Mouse (Mus musculus) frontal cortex, postnatal 14 days (tissue): ENCODE data around the gene Tmem178b.

Experiments used
- DNase-seq, 2 experiments: peaks; one replicate each; pipeline ENCODE4 v3.0.0; 2022; ENCODE audit warnings: low spot score in 2 of 2

Gene Tmem178b

GRCm38 (mm10) chr6:40263687-40264086 lies 390.6 kb downstream of the Tmem178b start:
- DNase-seq, result no peak

- no peak for DNase-seq
Measured at GRCm38 (mm10) chr6:40300707-40301106, 427.6 kb downstream of the Tmem178b start.

GRCm38 (mm10) chr6:40303379-40303778 lies 430.3 kb downstream of the Tmem178b start:
- peak; percentile 42 to 76 for DNase-seq
